Mouse (Mus musculus) heart, adult 2 months (tissue): ENCODE measurements around the gene Mcm2. TPM values are rescaled to one million over a fixed set of nuclear protein-coding genes. Genes with fewer than 3 reads are reported as not detected.
A peak's percentile ranks its signal among the peaks of the same experiment; 100 is the strongest.

Experiments
- DNase-seq, 2 experiments: peaks; one replicate each; pipeline ENCODE4 v3.0.0; 2021
- H3K27ac ChIP-seq: fragments of 200-600 bp; 2 replicates; pipeline ENCODE4 v1.8.1; 2022
- H3K27me3 ChIP-seq: fragments of 200-500 bp; 2 replicates; pipeline ENCODE4 v1.6.1; 2012; ENCODE audit warnings: mild to moderate bottlenecking, low read length, inconsistent platforms, mixed read lengths; ENCODE audit not compliant: control insufficient read depth, insufficient read depth
- H3K36me3 ChIP-seq: fragments of 200-500 bp; 2 replicates; pipeline ENCODE4 v1.6.1; 2012; ENCODE audit warnings: low read length, inconsistent platforms; ENCODE audit not compliant: control insufficient read depth, insufficient read depth
- H3K4me1 ChIP-seq: fragments of 200-500 bp; 2 replicates; pipeline ENCODE4 v1.6.1; 2011; ENCODE audit warnings: low read length; ENCODE audit not compliant: control insufficient read depth, insufficient read depth
- H3K4me3 ChIP-seq: fragments of 200-600 bp; 2 replicates; pipeline ENCODE4 v1.8.1; 2022
- H3K79me2 ChIP-seq: fragments of 200-500 bp; replicated peaks from 2 replicates; pipeline ENCODE4 v1.6.1; 2012; ENCODE audit warnings: mild to moderate bottlenecking, inconsistent platforms, low read length, moderate library complexity, mixed read lengths; ENCODE audit not compliant: control insufficient read depth, insufficient read depth
- H3K9ac ChIP-seq: fragments of 200-500 bp; 2 replicates; pipeline ENCODE4 v1.6.1; 2012; ENCODE audit warnings: low read depth, mild to moderate bottlenecking, control low read depth, inconsistent platforms, low read length, mixed read lengths
- CTCF ChIP-seq: fragments of 200-600 bp; IDR thresholded peaks from 2 replicates; pipeline ENCODE4 v1.8.1; 2022; ENCODE audit warnings: antibody characterized with exemption, mild to moderate bottlenecking, moderate library complexity
- EP300 ChIP-seq: fragments of 200-500 bp; IDR thresholded peaks from 2 replicates; pipeline ENCODE4 v1.6.1; 2011; ENCODE audit warnings: low read depth, low read length, control low read depth; ENCODE audit not compliant: insufficient read depth
- POLR2A ChIP-seq: fragments of 200-500 bp; IDR thresholded peaks from 2 replicates; pipeline ENCODE4 v1.6.1; 2011; ENCODE audit warnings: mild to moderate bottlenecking, low read depth, low read length, control low read depth; ENCODE audit not compliant: insufficient read depth
- WGBS: fragments of 180-500 bp; shearing (Covaris S2); methylation state at CpG from one replicate; pipeline ENCODE4 v1.1.7; 2018; 5-methylcytosine and 5-hydroxymethylcytosine counted together
- intact Hi-C: fragments of 180-260 bp; cut with DNase I; formaldehyde crosslinking; loops from one replicate; pipeline ENCODE4 v1.15.1; 2025
- polyA plus RNA-seq: library from polyadenylated mRNA; depleted of rRNA; stranded (reverse); fragments of >200 nt; gene quantifications from 2 replicates; pipeline ENCODE4 v1.2.3, GENCODE M21; 2012
- total RNA-seq, 2 experiments: library from RNA; stranded (reverse); gene quantifications; 2 replicates each; pipeline ENCODE4 v1.2.3; 2021

The Mcm2 gene
- total and polyA plus RNA-seq, 3 experiments = 4.8 to 6.1 (median 5.3) TPM

DNA sequence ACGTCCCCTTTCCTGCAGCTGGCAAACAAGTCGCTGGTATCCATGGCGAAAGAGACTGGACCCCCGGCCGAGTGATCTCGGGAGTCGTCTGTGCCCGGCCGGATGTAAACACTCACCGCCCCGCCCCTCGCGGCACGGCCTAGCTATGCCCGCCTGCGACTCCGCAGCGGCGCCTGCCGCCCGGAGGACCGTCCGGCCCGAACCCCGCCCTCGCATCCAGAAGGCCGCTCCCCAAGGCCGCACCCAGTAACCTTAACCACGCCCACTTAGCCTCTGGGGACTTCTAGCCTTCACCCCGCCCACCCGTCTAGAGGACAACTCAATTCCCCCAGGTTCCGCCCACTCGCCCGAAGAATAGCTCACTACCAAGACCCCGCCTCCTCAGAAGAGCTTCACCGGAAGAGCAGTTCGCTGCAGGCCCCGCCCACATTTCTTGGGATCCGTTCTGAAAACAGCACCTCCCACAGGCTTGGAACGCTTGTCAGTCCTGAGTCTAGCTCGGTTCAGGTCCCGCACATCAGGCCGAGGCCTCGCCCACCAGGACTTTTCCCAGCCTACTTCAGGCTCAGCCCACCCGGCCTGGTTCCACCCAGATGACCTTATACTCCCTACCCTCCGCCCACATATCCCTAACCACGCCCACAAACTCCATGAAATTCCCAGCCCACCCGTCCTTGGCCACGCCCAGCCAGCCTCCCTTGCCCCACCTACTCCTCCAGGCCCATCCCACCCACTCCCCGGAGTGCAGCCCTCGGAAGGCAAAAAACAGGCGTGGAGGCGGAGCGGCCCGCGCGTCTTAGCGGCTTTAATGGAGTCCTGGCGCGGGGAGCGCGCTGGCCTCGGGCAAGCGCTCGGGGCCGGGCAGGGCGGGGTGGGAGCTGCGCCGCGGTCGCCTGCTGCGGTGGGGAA, 56.5 kb downstream of the Mcm2 start, which contains the start of gene Abtb1:
Gene Abtb1 (minus strand): TSS at position 204 of the 909 bp plus-strand sequence.
- intact Hi-C loops = no loop called here
- Histone ChIP-seq H3K79me2 (no peaks in the 10 kb centered on the region), H3K27ac (peak within 1 kb of the TSS; percentile 96), H3K4me3 (peak within 1 kb of the TSS; percentile 91), H3K27me3 (no peaks in the 10 kb centered on the region), H3K4me1 (peaks cover 9% of the 10 kb centered on the region), H3K36me3 (no peaks in the 10 kb centered on the region), H3K9ac (peak within 1 kb of the TSS; percentile 88)
- TF ChIP-seq POLR2A = peak; percentile 72
- peak; percentile 80 for TF ChIP-seq CTCF
- TF ChIP-seq EP300 = 0 out of 2 replicates have a peak, but pooled peaks have one; percentile 42
- peak; percentile 99 to 100 for DNase-seq
- WGBS = under 1% methylated on average over 72 of the region's 72 CpGs

DNA sequence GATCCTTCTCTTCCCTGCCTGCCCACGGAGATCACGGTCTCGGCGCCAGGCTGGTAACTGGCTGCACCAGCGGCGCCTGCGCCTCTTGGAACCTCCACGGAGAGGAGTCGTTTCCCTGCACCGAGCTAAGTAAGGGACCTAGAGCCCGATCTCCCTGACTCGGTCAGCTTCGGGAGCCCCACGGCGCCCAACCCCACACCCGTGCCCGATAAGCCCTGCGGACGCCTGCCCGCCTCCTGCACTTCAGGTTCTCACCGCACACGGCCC, 57.1 kb downstream of the Mcm2 start:
- no peak for DNase-seq
- H3K27ac ChIP-seq = peak overlapping the region; percentile 96
- under 1% methylated on average over 22 of the region's 22 CpGs for WGBS
- H3K79me2 ChIP-seq = no peaks in the 10 kb centered on the region
- TF ChIP-seq EP300 = no peak
- TF ChIP-seq POLR2A = no peak
- no peak for TF ChIP-seq CTCF
- no peaks in the 10 kb centered on the region for H3K27me3 ChIP-seq
- no peaks in the 10 kb centered on the region for H3K36me3 ChIP-seq
- H3K4me3 ChIP-seq = peak overlapping the region; percentile 86
- peak overlapping the region; percentile 88 for H3K9ac ChIP-seq
- intact Hi-C loops = no loop called here
- peaks cover 9% of the 10 kb centered on the region for H3K4me1 ChIP-seq

DNA sequence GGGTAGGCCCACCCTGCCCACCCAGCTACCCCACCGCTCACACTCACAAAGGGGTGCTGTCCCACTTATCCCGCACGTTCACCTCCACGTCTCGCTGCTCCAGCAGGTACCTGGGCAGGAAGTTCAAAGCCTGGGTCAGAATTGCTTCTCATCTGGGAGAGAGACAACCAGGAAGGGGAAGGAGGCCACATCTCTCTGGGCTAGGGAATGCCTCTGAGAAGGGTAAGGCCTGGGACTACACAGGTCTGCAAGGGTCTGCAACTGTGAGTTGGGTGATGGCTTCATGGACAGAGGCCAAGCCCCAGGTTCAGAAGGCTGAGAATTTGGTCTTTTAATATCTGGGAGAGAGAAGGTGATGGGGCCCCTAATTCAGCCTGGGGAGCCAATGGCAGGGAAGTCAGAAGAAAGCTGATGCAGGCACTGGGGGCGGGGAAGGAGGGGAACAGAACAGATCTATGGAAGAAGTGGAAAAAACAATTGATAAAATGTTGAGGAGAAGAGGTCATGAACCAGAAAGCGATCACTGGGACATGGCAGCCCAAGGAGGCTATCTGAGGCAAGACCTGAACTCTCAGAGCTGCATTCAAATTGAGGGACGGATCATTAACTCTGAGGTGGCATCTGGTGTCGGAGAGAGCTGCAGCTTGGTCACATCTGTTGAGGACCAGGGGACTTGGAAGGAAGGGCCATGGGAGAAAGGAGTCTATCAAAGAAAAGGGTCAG, 57.6 kb downstream of the Mcm2 start:
- TF ChIP-seq CTCF (no peak), EP300 (no peak), POLR2A (no peak)
- H3K9ac ChIP-seq = peak overlapping the region; percentile 88
- intact Hi-C loops = no loop called here
- H3K36me3 ChIP-seq = no peaks in the 10 kb centered on the region
- H3K27ac ChIP-seq = peak overlapping the region; percentile 96
- H3K27me3 ChIP-seq = no peaks in the 10 kb centered on the region
- no peaks in the 10 kb centered on the region for H3K79me2 ChIP-seq
- 51% methylated on average over 9 of the region's 9 CpGs for WGBS
- H3K4me1 ChIP-seq = peaks cover 9% of the 10 kb centered on the region
- peak overlapping the region; percentile 86 for H3K4me3 ChIP-seq
- DNase-seq = no peak

DNA sequence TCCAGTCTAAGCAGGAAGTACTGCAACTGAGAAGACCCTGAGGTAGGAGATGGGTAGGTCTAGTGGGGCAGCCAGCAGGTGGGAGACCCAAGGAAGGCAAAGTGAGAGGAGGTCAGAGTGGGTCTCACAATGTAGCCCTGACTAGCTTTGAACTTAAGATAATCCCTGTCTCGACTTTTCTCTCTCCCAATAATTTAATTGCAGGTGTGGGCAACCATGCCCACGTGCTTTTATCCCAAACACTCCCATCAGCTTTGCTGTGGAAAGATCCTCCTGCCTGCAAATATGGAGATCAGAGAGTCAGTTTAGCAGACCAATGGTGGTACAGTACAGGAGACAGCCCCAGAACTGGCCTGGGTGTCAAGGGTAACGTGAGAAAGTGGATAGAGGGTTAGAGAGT, 58.4 kb downstream of the Mcm2 start:
- intact Hi-C loops = no loop called here
- H3K36me3 ChIP-seq = no peaks in the 10 kb centered on the region
- WGBS = 67% methylated on average over 3 of the region's 3 CpGs
- no peak overlapping the region for H3K27ac ChIP-seq
- H3K27me3 ChIP-seq = no peaks in the 10 kb centered on the region
- H3K4me3 ChIP-seq = no peak overlapping the region
- H3K9ac ChIP-seq = no peak overlapping the region
- H3K79me2 ChIP-seq = no peaks in the 10 kb centered on the region
- no peak for TF ChIP-seq POLR2A
- TF ChIP-seq CTCF = no peak
- TF ChIP-seq EP300 = no peak
- DNase-seq = no peak
- H3K4me1 ChIP-seq = peaks cover 9% of the 10 kb centered on the region

GRCm38 (mm10) chr6:88839135-88839970, 59.2 kb downstream of the Mcm2 start:
- no peak overlapping the region for H3K4me3 ChIP-seq

More at GRCm38 (mm10) chr6:88839135-88839970, 59.2 kb downstream of the Mcm2 start:
- no peaks in the 10 kb centered on the region for H3K36me3 ChIP-seq
- intact Hi-C loops = no loop called here
- H3K9ac ChIP-seq = no peak overlapping the region
- TF ChIP-seq POLR2A (no peak), CTCF (no peak), EP300 (no peak)
- no peaks in the 10 kb centered on the region for H3K79me2 ChIP-seq
- H3K27me3 ChIP-seq = no peaks in the 10 kb centered on the region
- no peak for DNase-seq
- H3K4me1 ChIP-seq = peaks cover 9% of the 10 kb centered on the region
- WGBS = 83% methylated on average over 26 of the region's 26 CpGs
- H3K27ac ChIP-seq = no peak overlapping the region
